Mouse (Mus musculus): ENCODE data around the gene Ola1.

The Ola1 gene

DNA sequence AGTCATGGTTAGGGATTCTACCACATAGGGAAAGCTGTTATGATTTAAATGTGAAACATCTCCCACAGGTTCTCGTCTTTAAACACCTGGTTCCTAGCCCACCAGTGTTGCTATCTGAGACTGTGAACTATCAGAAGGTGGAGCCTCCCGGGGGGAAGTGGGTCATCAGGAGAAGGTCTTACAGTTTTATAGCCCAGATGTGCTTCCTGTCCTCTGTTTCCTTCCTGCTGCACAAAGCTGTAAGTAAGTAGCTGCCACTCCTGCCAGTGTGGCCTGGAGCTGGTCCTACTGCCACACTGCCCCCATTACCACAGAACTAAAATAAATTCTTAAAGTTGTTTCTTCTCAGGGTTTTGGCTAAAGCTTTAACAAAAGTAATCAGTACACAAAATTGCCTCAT, 72.6 kb downstream of the Ola1 start:
- 76% methylated on average over 2 of the region's 2 CpGs for WGBS

DNA sequence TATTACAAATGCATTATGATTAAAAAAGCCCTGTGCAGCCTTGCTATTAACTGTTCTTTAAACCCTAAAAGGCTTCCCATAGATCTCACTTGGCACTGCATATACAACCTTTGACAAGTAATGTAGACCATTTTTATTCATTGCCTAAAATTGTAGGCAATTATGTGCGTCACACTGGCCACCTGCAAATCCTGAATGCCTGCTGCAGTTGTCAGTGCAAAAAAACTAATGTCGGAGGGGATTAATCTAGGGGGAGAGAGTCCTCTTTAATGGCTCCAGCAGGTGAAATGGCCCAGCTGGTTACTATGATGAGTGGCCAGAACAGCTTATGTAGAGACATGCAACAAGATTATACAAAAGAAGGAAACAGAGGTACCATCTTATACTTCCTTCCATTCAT, 75.0 kb downstream of the Ola1 start:
- 90% methylated on average over 2 of the region's 2 CpGs for WGBS

DNA sequence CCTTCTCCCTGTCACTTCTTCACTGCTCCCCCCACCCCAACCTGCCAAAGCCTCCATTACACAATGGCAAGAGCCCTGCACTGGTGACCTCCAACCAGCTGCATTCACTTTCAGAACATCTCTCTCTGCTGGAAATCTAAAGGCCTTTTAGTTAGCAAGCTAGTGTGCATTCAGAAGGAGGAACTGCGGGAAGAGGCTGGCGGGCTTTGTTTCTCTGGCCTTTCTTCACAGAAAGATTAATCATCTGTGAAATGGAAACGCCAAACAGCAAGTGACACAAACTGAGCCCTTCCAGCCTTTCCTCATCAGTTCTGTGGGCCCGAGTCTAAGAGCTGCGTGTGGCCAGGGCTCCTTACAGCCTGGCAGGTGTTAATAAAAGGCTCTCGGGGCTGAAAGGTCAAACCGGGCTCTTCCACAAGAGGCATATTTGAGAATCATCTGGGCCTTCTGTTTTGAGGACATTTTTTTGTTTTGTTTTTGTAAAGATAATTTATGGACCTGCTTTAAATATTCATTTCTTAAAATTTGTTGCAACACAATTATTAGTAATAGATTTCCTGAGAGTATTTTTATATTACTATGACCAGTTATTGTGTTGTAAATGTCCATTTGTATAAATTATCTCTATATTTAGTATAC, 75.8 kb downstream of the Ola1 start:
- 64% methylated on average over 7 of the region's 7 CpGs for WGBS

DNA sequence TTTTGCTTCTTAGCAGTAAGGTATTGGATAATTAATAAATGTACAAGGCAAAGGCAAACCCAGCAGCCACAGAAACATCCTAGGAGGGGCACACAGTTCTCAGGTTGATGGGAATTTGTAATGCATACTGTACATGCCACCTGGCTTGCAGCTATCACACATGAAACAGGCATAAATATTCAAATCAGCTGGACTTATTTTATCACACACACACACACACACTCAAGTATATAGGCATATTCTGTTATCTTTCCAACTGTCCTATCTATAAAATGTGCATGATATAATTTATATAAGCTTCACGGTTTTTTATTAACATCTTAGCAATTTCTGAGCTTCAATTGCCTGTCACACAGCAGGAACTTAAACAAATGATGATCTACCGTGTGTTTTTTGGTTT, 85.8 kb downstream of the Ola1 start:
- WGBS: 86% methylated on average over 2 of the region's 2 CpGs

DNA sequence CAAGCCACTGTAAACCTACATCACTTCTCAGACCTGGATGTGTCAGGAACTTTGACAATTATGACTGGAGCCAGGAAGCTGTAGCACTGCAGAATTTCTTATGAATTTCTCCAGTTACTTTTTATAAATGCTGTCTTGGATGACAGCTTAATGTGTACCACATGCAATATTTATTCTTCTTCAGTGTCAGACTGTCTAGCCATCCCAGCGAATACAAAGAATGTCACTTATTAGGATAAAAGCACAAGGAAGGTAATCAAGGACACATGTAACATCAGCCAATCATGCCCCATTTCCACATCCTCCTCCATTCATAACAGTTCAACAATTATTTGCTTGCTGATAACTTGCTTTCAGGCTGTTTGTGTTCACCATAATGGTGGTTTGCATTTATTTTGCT, 91.0 kb downstream of the Ola1 start:
- 51% methylated on average over 1 of the region's 1 CpGs for WGBS

DNA sequence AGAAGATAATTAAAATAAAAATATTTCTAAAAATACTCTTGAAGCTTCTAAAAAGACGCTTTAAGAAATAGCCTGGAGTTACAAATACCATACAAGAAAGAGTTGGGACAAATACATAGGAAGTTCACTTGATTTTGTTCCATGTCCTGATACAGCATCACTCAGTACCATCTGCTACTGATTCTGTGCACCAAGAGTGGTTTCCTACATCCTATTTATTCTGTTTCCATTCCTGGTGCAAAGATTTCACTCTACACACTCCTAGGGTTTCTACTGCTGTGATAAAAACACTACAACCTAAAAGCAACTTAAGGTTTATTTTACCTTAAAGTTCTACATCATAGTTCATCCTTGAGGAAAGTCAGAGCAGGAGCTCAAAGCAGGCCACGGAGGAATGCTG, 99.9 kb downstream of the Ola1 start:
- WGBS: 45% methylated on average over 2 of the region's 2 CpGs

DNA sequence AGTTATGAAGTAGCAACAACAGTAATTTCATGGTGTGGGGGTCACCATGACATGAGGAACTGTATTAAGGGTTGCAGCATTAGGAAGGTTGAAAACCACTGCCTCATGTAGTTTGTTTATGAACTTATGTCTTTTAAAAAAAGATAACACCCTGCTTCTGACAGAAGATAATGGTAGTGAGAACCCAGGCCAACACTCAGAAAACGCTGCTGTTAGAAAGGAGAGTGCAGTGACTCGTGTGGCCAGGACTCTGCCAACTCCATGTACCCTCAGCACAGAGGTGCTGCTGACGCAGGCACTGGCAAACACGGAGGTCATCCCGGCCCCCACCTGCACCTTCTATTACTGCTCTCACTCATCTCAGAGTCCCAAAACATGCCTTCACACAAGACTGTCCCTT, 111.6 kb downstream of the Ola1 start:
- 85% methylated on average over 5 of the region's 5 CpGs for WGBS

DNA sequence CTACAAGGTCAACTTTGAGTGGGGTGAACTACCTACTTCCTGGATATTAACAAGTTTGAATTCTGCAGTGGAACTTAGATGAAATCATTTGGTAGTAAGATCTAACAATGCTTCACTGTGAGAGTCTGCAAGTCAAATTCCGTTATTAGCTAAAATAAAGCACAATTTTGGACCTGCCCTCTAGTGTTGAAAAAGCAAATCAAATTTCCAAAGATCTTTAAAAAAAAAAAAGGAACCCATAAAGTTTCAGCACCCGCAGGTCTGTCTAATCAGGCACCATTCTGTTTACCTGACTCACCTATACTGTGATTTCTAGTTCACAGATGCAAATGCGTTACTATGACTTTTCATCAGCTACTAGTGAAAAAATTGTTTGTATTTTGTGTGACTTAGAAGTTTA, 122.2 kb downstream of the Ola1 start:
- 64% methylated on average over 3 of the region's 3 CpGs for whole genome bisulfite sequencing

DNA sequence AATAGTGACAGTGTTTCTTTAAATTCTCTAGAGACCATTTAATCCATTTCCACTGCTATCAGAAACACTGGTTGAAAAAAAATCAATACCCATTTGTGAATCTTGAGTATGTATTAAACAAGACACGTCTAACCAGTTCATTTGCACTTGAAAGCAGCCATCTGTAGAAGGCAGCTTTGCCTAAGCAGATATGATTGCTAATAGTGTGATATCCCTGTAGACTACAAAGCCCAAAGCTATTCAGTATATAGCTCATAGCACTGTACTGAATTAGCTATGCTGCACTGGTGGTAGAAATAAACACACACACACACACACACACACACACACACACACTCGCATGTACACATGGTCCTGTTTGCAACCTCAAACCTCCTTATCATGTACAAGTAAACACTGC, 123.4 kb downstream of the Ola1 start:
- 81% methylated on average over 2 of the region's 2 CpGs for WGBS

DNA sequence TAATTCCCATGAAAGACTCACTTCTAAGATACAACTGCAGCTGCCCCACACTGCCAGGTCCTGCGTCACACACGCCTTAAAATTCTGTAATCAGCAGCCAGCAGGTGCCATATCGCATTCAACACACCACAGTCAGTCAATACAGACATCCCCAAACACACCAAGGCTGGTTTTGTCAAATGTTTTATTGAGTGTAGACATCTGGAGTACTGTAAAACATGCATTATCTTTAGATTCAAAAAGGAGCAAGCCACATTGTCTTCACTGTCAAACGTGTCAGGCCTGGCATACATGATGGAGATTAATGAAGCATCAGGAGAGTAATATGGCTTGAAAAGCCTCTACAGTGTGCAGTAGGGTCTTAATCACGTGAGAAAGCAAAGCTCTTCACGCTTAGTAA, 125.7 kb downstream of the Ola1 start:
- 87% methylated on average over 6 of the region's 6 CpGs for WGBS

DNA sequence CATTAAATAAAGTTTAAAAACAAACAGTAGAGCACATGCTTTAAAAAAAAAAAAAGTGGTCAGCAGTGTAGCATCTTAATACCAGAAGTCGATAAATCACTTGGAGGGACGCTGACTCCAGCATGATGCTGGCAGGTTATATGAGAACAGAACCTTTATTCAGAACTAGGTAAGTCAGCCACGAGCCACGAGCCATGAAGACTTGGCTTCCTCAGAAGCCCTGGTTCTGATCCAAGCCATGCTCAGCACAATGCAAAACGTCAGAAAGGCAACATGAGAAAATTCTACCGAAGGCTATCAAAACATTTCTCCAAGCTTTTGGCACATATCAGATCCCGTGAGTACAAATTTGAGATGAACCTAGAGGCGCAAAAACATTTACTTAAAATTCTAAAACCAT, 127.4 kb downstream of the Ola1 start:
- WGBS: 69% methylated on average over 8 of the region's 8 CpGs

DNA sequence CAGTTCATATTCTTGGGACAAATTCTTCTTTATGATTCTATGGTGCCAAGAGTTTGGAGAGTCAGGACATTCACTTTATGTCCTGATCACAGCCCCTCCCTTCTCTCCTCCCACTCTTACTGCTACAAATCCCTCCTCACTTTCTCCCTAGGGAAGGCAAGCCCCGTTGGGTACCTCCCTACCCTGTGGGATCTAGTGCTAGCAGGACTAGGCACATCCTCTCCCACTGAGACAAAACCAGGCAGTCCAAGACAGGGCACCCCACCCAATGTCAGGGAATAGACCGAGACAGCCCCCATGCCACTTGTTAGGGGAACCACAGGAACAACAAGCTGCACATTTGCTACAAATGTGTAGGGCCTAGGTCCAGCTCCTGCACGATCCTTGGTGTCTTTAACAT, 131.1 kb downstream of the Ola1 start:
- WGBS: 68% methylated on average over 3 of the region's 3 CpGs

DNA sequence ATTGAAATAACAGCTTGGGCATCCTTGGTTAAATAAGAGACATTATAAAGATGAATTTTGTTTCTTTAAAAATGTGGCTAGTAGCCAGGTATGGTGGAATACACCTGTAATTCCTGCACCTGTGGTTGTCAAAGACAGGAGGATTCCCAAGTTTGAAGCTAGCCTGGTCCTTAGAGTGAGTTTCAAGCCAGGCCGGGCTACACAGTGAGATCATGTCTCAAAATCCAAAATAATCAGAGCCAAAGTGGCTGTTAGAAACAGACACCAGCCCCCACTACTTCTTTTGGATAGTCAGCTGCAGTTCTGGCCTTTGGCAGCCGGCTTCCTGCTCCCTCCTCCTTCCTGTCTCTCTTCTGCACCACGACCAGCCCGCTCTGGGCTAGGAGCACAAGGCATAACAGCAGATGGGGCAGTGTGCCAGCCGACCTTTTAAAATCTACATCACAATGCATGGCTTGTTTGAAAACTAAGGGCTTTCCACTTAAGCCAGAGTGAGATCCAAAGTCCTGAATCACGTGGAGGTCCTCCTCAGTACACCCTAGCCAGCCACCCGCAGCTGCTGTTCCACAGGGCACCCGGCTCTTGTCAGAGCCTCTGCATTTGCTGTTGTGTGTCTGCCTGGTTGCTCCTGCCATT, 132.9 kb downstream of the Ola1 start:
- WGBS: 33% methylated on average over 8 of the region's 8 CpGs

DNA sequence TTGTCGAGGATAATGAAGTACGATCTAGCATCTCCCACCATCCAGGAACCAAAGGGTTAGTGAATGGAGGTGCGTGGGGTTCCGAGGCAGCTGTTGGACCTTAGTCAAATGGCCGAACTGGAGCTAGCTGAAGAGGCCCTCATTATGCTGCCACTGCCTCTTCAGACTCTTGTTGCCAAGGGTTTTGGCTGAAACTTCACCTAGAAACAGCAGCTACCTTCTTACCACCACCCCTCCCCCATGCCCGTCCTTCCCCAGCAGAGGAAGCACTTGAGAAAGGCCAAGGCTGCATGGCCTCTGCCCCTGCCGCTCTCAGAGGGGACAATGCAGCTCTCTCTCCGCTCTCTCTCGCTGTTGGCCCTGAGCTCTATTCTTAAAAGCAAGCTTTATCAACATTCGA, 136.2 kb downstream of the Ola1 start:
- 63% methylated on average over 10 of the region's 10 CpGs for WGBS

DNA sequence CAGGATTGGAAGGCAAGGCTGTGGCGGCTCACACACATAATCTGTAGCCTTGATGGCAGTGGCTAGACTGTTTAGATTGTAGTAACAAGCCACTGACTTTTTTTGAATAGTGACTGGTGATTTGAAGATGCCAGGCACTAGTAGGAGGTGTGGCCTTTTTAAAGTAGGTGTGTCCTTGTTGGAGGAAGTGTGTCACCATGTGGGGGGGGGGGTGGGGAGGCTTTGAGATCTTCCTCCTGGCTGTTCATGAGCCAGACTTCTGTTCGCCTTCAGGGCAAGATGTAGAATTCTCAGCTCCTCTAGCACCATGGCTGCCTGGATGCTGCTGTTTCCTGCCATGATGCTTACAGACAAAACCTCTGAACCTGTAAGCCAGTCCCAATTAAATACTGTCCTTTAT, 136.9 kb downstream of the Ola1 start:
- 96% methylated on average over 2 of the region's 2 CpGs for WGBS

DNA sequence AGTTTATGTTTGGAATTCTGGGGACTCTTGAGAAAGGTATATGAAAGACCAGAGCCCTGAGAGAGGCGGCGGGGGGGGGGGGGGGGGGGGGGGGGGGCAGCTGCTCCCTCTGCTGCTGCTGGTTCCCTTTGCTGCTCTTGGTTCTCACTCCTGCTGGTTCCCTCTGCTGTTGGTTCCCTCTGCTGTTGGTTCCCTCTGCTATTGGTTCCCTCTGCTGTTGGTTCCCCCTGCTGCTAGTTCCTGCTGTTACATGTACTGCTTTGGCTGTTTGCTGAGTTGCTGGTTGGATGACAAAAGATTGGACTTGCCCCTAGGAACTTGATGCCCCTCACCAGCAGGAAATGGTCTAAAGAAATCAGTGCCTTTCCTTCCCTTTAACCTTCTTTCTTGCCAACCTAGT, 138.6 kb downstream of the Ola1 start:
- WGBS: no CpG with 5 or more reads among the region's 2 CpGs

DNA sequence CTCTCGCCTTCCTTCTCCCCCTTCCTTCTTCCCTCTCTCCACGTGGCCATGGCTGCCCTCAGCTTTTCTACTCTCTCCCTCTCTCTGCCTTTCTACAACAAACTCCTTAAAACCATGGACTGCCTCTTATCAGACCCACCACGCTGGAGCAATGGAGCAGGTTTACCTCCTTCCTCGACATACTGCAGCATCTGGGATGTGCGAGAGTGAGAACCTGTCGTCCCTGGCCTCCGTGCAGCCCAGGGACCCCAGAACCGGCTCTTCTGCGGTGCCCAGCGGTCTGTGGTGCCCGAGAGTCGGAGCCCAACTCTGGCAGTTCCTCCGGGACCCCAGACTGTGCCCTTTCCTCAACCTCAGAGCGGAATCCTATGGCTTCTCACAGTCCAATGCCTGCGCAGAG, 139.4 kb downstream of the Ola1 start:
- WGBS: 89% methylated on average over 15 of the region's 15 CpGs

DNA sequence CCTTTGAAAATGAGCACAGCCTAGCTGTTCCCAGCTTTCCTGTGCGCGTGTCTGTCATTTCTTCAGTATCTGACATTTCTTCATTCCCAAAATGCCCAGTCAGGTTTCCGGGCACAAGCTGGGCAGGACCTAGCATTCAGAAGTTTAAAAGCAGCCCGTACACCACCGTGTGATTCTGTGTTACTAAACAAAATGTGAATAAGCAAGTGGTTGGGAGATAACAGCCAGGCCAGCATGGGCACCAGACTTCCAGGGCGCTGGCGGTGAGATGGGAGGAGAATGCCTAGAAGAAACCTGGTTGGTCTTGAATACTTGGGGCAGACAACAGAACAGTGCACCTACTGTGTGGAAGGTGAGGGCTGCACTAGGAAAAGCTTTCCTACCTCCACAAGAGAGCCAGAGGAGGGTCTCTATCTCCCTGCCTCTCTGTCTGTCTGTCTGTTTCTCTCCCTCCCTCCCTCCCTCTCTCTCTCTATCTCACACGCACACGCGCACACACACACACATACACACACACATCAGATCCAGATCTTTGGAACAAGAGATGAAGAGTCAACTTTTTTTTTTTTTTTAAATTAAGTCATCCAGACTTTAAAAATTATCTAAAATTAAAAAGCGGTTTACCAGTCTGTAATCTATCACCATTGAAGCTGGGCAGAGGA, 144.8 kb downstream of the Ola1 start:
- 92% methylated on average over 11 of the region's 11 CpGs for WGBS

DNA sequence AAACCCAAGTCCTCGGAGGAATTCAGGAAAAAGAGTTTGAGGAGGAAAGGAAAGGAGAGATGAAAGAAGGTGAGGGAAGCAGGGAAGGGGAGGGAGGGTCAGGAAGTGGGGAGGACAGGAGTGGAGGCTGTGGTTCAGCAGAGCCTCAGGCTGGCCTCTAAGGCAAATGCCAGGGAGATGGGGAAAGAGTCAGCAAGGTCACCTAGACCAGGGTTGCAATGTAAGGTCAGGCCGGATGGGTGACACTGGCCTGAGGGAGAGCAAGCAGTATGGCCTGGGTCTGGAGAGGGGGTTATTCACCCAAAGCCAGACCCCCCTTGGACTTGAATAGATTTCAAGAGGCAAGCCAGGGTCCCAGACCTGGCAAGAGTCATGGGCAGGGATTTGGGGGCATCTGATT, 147.5 kb downstream of the Ola1 start:
- WGBS: 91% methylated on average over 2 of the region's 2 CpGs

DNA sequence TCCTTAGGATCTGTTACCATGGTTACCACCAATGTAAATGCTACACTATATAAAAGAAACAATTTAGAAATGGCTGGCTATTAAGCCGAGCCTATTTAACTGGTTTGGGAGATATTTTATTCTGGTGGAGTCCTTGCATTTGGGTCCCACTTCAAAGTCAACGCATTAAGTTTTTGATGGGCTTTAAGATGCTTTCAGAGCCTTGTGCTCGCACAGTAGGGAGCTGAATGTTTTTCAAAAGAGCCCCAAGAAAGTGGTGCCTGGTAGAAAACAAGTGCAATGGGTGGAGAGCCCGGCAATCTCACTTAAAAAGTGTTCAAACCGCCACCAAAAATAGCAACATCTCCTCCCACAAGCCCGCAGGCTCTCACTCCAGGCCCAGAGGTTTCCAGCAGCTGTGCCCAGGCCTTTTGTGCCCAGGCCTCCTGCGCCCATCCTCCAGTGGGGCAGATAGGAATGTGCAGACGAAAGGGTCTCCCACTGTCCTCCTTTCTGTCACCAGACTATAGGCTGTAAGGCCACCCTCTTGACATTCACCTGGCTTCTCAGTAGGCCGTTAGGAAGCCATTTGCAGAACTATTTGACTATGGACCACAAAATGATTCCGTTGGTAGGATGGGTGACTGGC, 148.2 kb downstream of the Ola1 start:
- 75% methylated on average over 10 of the region's 10 CpGs for WGBS

DNA sequence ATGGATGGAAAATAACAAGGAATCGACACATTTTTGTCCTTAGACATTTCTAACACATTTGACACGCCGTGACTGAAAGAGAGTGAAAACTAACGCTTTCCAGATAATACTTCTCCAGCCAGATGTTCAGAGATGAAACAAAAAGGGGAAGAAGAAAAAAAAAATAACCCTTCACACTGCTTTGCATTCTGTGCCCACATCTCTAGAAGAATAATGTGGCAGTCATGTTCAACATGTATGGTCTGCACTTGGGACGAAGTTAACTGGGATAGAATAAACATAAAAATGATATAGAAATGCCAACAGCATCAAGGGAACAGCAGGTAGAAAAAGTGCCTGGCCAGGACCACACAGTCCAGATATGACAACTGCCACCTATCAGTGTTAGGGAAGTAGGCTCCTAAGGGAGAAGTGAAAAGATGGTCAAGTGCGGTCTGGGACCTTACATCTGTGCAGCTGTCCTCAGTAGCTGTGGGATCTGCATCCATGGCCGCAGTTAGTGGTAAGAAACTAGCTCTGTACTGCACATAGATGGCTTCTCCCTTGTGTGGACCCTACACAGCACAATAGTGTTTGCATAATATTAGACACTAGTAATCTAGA, 149.4 kb downstream of the Ola1 start:
- WGBS: 91% methylated on average over 7 of the region's 7 CpGs

DNA sequence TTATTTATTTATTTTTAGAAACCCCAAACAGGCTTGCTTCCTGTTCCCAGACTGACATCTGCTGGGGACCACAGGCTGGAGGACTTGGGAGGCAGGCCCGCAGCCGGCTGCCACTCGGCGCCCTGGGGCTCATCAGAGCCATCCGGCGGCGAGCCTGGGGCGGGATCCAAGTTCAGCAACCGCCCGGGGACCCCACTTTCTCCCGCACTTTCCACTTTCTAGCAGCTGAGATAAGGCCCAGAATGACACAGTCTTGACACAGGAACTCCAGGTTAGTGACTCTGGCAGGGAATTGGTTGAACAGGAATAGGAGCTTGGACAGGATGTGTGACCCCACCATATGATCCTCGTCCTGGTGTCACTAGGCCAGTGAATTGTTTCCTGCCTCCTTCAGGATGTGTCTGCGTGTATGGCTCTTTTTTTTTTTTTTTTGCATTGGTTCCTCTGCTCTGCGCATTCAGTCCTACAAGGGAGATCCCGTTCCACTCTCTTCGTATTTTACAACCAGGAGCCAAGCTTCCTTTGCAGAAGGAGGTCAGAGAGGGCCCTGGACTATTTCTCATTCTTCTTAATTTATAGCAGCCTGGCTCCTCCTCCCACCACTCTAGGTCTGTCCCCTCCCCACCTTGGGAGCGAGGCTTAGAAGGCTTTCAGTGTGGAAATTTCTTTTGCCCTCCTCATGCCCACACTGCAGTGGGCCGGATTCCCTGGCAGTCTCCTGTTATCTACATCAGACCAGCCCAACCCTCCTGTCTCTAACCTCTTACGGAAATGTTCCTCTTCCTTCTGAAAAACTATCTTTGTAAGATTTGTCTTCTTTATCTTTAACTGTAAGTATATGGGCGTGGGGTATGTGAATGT, 152.2 kb downstream of the Ola1 start:
- WGBS: 63% methylated on average over 20 of the region's 20 CpGs
